Mouse (Mus musculus) embryonic facial prominence, embryonic 12.5 days (tissue): Measurements from ENCODE around the gene Chd4. TPM values are rescaled to one million over a fixed set of nuclear protein-coding genes. Genes with fewer than 3 reads are reported as not detected.

Source experiments
- ATAC-seq: fragments of 200-750 bp; cut with Nextera tagmentation; 2 replicates; pipeline ENCODE4 v1.8.0; 2017; ENCODE audit not compliant: insufficient number of reproducible peaks, insufficient read depth, low FRiP score, low TSS enrichment
- H3K27ac ChIP-seq: fragments of 300-500 bp; sonication (generic); 2 replicates; pipeline ENCODE4 v1.5.1; 2016; ENCODE audit warnings: mild to moderate bottlenecking
- H3K27me3 ChIP-seq: fragments of 300-500 bp; sonication (generic); 2 replicates; pipeline ENCODE4 v1.6.1; 2016; ENCODE audit warnings: mild to moderate bottlenecking, moderate library complexity
- H3K36me3 ChIP-seq: fragments of 300-500 bp; sonication (generic); 2 replicates; pipeline ENCODE4 v1.6.1; 2016; ENCODE audit warnings: mild to moderate bottlenecking
- H3K4me1 ChIP-seq: fragments of 300-500 bp; sonication (generic); 2 replicates; pipeline ENCODE4 v1.6.1; 2016
- H3K4me2 ChIP-seq: fragments of 300-500 bp; sonication (generic); replicated peaks from 2 replicates; pipeline ENCODE4 v1.6.1; 2016; ENCODE audit warnings: mild to moderate bottlenecking, moderate library complexity
- H3K4me3 ChIP-seq: fragments of 300-500 bp; sonication (generic); 2 replicates; pipeline ENCODE4 v1.5.1; 2016; ENCODE audit warnings: mild to moderate bottlenecking
- H3K9ac ChIP-seq: fragments of 300-500 bp; sonication (generic); 2 replicates; pipeline ENCODE4 v1.6.1; 2016; ENCODE audit warnings: mild to moderate bottlenecking, moderate library complexity
- H3K9me3 ChIP-seq: fragments of 300-500 bp; sonication (generic); 2 replicates; pipeline ENCODE4 v1.6.1; 2016; ENCODE audit warnings: mild to moderate bottlenecking, moderate library complexity
- WGBS: fragments of 180-500 bp; shearing (Covaris S2); methylation state at CpG from one replicate; pipeline ENCODE4 v1.1.7; 2016; 5-methylcytosine and 5-hydroxymethylcytosine counted together
- polyA plus RNA-seq: library from polyadenylated mRNA; unstranded; fragments of >200 nt; fragmentation: Nextera tagmentation; extraction: Ambion mirVana; gene quantifications from 2 replicates; pipeline ENCODE4 v1.2.1, GENCODE M21; 2016

Gene Chd4
- polyA plus RNA-seq, 1 experiment from 2014 or later: 104 TPM

GRCm38 (mm10) chr6:125094843-125095242 is 938 bp upstream of the Chd4 start:
- H3K9me3 ChIP-seq: no peaks in the 10 kb centered on the region
- no peak overlapping the region for H3K4me3 ChIP-seq
- 72% methylated on average over 3 of the region's 3 CpGs for WGBS
- H3K4me2 ChIP-seq: no peak overlapping the region
- ATAC-seq: no peak
- H3K36me3 ChIP-seq: peaks cover 18% of the 10 kb centered on the region
- H3K27me3 ChIP-seq: no peaks in the 10 kb centered on the region
- H3K27ac ChIP-seq: peak overlapping the region; percentile 30; the same call in 1 of the 2 replicates
- peaks cover 39% of the 10 kb centered on the region for H3K4me1 ChIP-seq
- H3K9ac ChIP-seq: no peak overlapping the region

GRCm38 (mm10) chr6:125096279-125096596 is 457 bp downstream of the Chd4 start:
- no peak for ATAC-seq
- Histone ChIP-seq H3K4me2 (peak overlapping the region; percentile 88), H3K27ac (peak overlapping the region; percentile 96), H3K4me3 (peak overlapping the region; percentile 100), H3K4me1 (peaks cover 33% of the 10 kb centered on the region), H3K9me3 (no peaks in the 10 kb centered on the region), H3K9ac (peak overlapping the region; percentile 97), H3K36me3 (peaks cover 32% of the 10 kb centered on the region), H3K27me3 (no peaks in the 10 kb centered on the region)
- WGBS: 0% methylated on average over 18 of the region's 32 CpGs

- no peaks in the 10 kb centered on the region for H3K9me3 ChIP-seq
- H3K4me1 ChIP-seq: peaks cover 33% of the 10 kb centered on the region
- H3K36me3 ChIP-seq: peaks cover 38% of the 10 kb centered on the region
- peak overlapping the region; percentile 97 for H3K9ac ChIP-seq
- H3K27ac ChIP-seq: peak overlapping the region; percentile 96
- no peaks in the 10 kb centered on the region for H3K27me3 ChIP-seq
- ATAC-seq: peak; percentile 47
- H3K4me2 ChIP-seq: peak overlapping the region; percentile 88
- WGBS: under 1% methylated on average over 31 of the region's 44 CpGs
- peak overlapping the region; percentile 100 for H3K4me3 ChIP-seq
Measured at GRCm38 (mm10) chr6:125096597-125097345, 990 bp downstream of the Chd4 start.

GRCm38 (mm10) chr6:125097346-125097689 is 1.5 kb downstream of the Chd4 start:
- no peaks in the 10 kb centered on the region for H3K27me3 ChIP-seq
- 2% methylated on average over 12 of the region's 12 CpGs for WGBS
- H3K9ac ChIP-seq: peak overlapping the region; percentile 97
- H3K4me1 ChIP-seq: peaks cover 33% of the 10 kb centered on the region
- peak overlapping the region; percentile 88 for H3K4me2 ChIP-seq
- H3K36me3 ChIP-seq: peaks cover 43% of the 10 kb centered on the region
- peak overlapping the region; percentile 100 for H3K4me3 ChIP-seq
- ATAC-seq: no peak
- no peaks in the 10 kb centered on the region for H3K9me3 ChIP-seq
- H3K27ac ChIP-seq: peak overlapping the region; percentile 96

GRCm38 (mm10) chr6:125097951-125098350 is 2.2 kb downstream of the Chd4 start:
- peak overlapping the region; percentile 97 for H3K9ac ChIP-seq
- no peak for ATAC-seq
- peak overlapping the region; percentile 88 for H3K4me2 ChIP-seq
- H3K27ac ChIP-seq: peak overlapping the region; percentile 43; the same call in 1 of the 2 replicates
- H3K4me3 ChIP-seq: peak overlapping the region; percentile 100
- peaks cover 33% of the 10 kb centered on the region for H3K4me1 ChIP-seq
- no peaks in the 10 kb centered on the region for H3K27me3 ChIP-seq
- no peaks in the 10 kb centered on the region for H3K9me3 ChIP-seq
- 55% methylated on average over 8 of the region's 8 CpGs for WGBS
- peaks cover 50% of the 10 kb centered on the region for H3K36me3 ChIP-seq

GRCm38 (mm10) chr6:125098513-125098912 is 2.7 kb downstream of the Chd4 start:
- H3K4me2 ChIP-seq: peak overlapping the region; percentile 88
- H3K9ac ChIP-seq: peak overlapping the region; percentile 97
- ATAC-seq: no peak
- peaks cover 52% of the 10 kb centered on the region for H3K36me3 ChIP-seq
- WGBS: 51% methylated on average over 3 of the region's 3 CpGs
- H3K4me1 ChIP-seq: peaks cover 33% of the 10 kb centered on the region
- H3K27me3 ChIP-seq: no peaks in the 10 kb centered on the region
- peak overlapping the region; percentile 100 for H3K4me3 ChIP-seq
- H3K9me3 ChIP-seq: no peaks in the 10 kb centered on the region
- H3K27ac ChIP-seq: peak overlapping the region; percentile 43

- 38% methylated on average over 5 of the region's 5 CpGs for WGBS
- H3K4me3 ChIP-seq: peak overlapping the region; percentile 100
- ATAC-seq: no peak
- H3K27me3 ChIP-seq: no peaks in the 10 kb centered on the region
- H3K9me3 ChIP-seq: no peaks in the 10 kb centered on the region
- H3K4me2 ChIP-seq: peak overlapping the region; percentile 88
- H3K9ac ChIP-seq: peak overlapping the region; percentile 97
- H3K4me1 ChIP-seq: peaks cover 33% of the 10 kb centered on the region
- H3K36me3 ChIP-seq: peaks cover 59% of the 10 kb centered on the region
- peak overlapping the region; percentile 46 for H3K27ac ChIP-seq
Measured at GRCm38 (mm10) chr6:125099421-125099971, 3.7 kb downstream of the Chd4 start.

GRCm38 (mm10) chr6:125101444-125101843 is 5.7 kb downstream of the Chd4 start:
- H3K36me3 ChIP-seq: peaks cover 78% of the 10 kb centered on the region
- 79% methylated on average over 9 of the region's 9 CpGs for WGBS
- no peak for ATAC-seq
- no peaks in the 10 kb centered on the region for H3K27me3 ChIP-seq
- no peak overlapping the region for H3K27ac ChIP-seq
- H3K9me3 ChIP-seq: no peaks in the 10 kb centered on the region
- no peak overlapping the region for H3K9ac ChIP-seq
- no peak overlapping the region for H3K4me3 ChIP-seq
- no peak overlapping the region for H3K4me2 ChIP-seq
- H3K4me1 ChIP-seq: peaks cover 27% of the 10 kb centered on the region

GRCm38 (mm10) chr6:125104223-125104622 is 8.4 kb downstream of the Chd4 start:
- 88% methylated on average over 4 of the region's 4 CpGs for WGBS
- H3K4me2 ChIP-seq: no peak overlapping the region
- no peak overlapping the region for H3K9ac ChIP-seq
- peaks cover 94% of the 10 kb centered on the region for H3K36me3 ChIP-seq
- no peak overlapping the region for H3K4me3 ChIP-seq
- H3K27ac ChIP-seq: no peak overlapping the region
- H3K4me1 ChIP-seq: peaks cover 10% of the 10 kb centered on the region
- no peak for ATAC-seq
- no peaks in the 10 kb centered on the region for H3K27me3 ChIP-seq
- no peaks in the 10 kb centered on the region for H3K9me3 ChIP-seq

- Histone ChIP-seq H3K4me3 (no peak overlapping the region), H3K27ac (no peak overlapping the region), H3K4me1 (no peaks in the 10 kb centered on the region), H3K9me3 (no peaks in the 10 kb centered on the region), H3K36me3 (peaks cover 94% of the 10 kb centered on the region), H3K4me2 (no peak overlapping the region), H3K27me3 (no peaks in the 10 kb centered on the region), H3K9ac (no peak overlapping the region)
- 97% methylated on average over 2 of the region's 2 CpGs for WGBS
- ATAC-seq: no peak
Measured at GRCm38 (mm10) chr6:125107705-125108104, 11.9 kb downstream of the Chd4 start.

GRCm38 (mm10) chr6:125109371-125109770 is 13.6 kb downstream of the Chd4 start:
- ATAC-seq: no peak
- Histone ChIP-seq H3K9me3 (no peaks in the 10 kb centered on the region), H3K4me3 (no peak overlapping the region), H3K36me3 (peaks cover 100% of the 10 kb centered on the region), H3K27ac (no peak overlapping the region), H3K9ac (no peak overlapping the region), H3K4me2 (no peak overlapping the region), H3K4me1 (no peaks in the 10 kb centered on the region), H3K27me3 (no peaks in the 10 kb centered on the region)
- WGBS: 74% methylated on average over 14 of the region's 14 CpGs

- Histone ChIP-seq H3K4me2 (no peak overlapping the region), H3K36me3 (peaks cover 96% of the 10 kb centered on the region), H3K9me3 (no peaks in the 10 kb centered on the region), H3K27ac (no peak overlapping the region), H3K27me3 (no peaks in the 10 kb centered on the region), H3K4me3 (no peak overlapping the region), H3K9ac (no peak overlapping the region), H3K4me1 (no peaks in the 10 kb centered on the region)
- WGBS: 90% methylated on average over 7 of the region's 7 CpGs
- ATAC-seq: no peak
Measured at GRCm38 (mm10) chr6:125110927-125111326, 15.1 kb downstream of the Chd4 start.
